Mouse (Mus musculus) midbrain, embryonic 13.5 days (tissue): ENCODE results near the gene Tnf. TPM values are rescaled to one million over a fixed set of nuclear protein-coding genes. Genes with fewer than 3 reads are reported as not detected.
A peak's percentile ranks its signal among the peaks of the same experiment; 100 is the strongest.

Experiments
- ATAC-seq: fragments of 200-750 bp; cut with Nextera tagmentation; 2 replicates; pipeline ENCODE4 v1.8.0; 2017; ENCODE audit warnings: mild to moderate bottlenecking, moderate TSS enrichment, moderate library complexity
- H3K27ac ChIP-seq: fragments of 300-500 bp; sonication (generic); 2 replicates; pipeline ENCODE4 v1.5.1; 2015; ENCODE audit warnings: inconsistent platforms, mild to moderate bottlenecking, moderate library complexity
- H3K27me3 ChIP-seq: fragments of 300-500 bp; sonication (generic); 2 replicates; pipeline ENCODE4 v1.6.1; 2015; ENCODE audit warnings: mild to moderate bottlenecking, inconsistent platforms
- H3K36me3 ChIP-seq: fragments of 300-500 bp; sonication (generic); 2 replicates; pipeline ENCODE4 v1.6.1; 2015; ENCODE audit warnings: mild to moderate bottlenecking, inconsistent platforms
- H3K4me1 ChIP-seq: fragments of 300-500 bp; sonication (generic); replicated peaks from 2 replicates; pipeline ENCODE4 v1.6.1; 2015; ENCODE audit warnings: inconsistent platforms
- H3K4me2 ChIP-seq: fragments of 300-500 bp; sonication (generic); replicated peaks from 2 replicates; pipeline ENCODE4 v1.6.1; 2015; ENCODE audit warnings: moderate library complexity, mild to moderate bottlenecking, inconsistent platforms
- H3K4me3 ChIP-seq: fragments of 300-500 bp; sonication (generic); replicated peaks from 2 replicates; pipeline ENCODE4 v1.5.1; 2015; ENCODE audit warnings: mild to moderate bottlenecking, inconsistent platforms
- H3K9ac ChIP-seq: fragments of 300-500 bp; sonication (generic); replicated peaks from 2 replicates; pipeline ENCODE4 v1.6.1; 2015; ENCODE audit warnings: mild to moderate bottlenecking, inconsistent platforms
- H3K9me3 ChIP-seq: fragments of 300-500 bp; sonication (generic); 2 replicates; pipeline ENCODE4 v1.6.1; 2016; ENCODE audit warnings: mild to moderate bottlenecking, inconsistent platforms
- WGBS: fragments of 180-500 bp; shearing (Covaris S2); methylation state at CpG from one replicate; pipeline ENCODE4 v1.1.7; 2015; 5-methylcytosine and 5-hydroxymethylcytosine counted together
- polyA plus RNA-seq: library from polyadenylated mRNA; unstranded; fragments of >200 nt; fragmentation: Nextera tagmentation; extraction: Ambion mirVana; gene quantifications from 2 replicates; pipeline ENCODE4 v1.2.1, GENCODE M21; 2015

Tnf gene
- polyA plus RNA-seq, result not detected in 2 replicates

DNA sequence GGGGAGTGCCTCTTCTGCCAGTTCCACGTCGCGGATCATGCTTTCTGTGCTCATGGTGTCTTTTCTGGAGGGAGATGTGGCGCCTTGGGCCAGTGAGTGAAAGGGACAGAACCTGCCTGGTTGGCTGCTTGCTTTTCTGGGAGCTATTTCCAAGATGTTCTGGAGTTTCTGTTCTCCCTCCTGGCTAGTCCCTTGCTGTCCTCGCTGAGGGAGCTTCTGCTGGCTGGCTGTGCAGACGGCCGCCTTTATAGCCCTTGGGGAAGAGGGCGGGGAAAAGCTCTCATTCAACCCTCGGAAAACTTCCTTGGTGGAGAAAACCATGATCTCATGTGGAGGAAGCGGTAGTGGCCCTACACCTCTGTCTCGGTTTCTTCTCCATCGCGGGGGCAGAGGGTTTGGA, at the start of gene Tnf:
Gene Tnf, minus strand, starts transcription at position 221 of the 400 bp plus-strand sequence.
- no peak within 1 kb of the TSS for H3K4me2 ChIP-seq
- no peak for ATAC-seq
- H3K27ac ChIP-seq, result no peak within 1 kb of the TSS
- no peaks in the 10 kb centered on the region for H3K36me3 ChIP-seq
- no peaks in the 10 kb centered on the region for H3K9me3 ChIP-seq
- no peak within 1 kb of the TSS for H3K4me3 ChIP-seq
- no peaks in the 10 kb centered on the region for H3K4me1 ChIP-seq
- 51% methylated on average over 13 of the region's 13 CpGs for WGBS
- no peak within 1 kb of the TSS for H3K9ac ChIP-seq
- peaks cover 46% of the 10 kb centered on the region for H3K27me3 ChIP-seq

DNA sequence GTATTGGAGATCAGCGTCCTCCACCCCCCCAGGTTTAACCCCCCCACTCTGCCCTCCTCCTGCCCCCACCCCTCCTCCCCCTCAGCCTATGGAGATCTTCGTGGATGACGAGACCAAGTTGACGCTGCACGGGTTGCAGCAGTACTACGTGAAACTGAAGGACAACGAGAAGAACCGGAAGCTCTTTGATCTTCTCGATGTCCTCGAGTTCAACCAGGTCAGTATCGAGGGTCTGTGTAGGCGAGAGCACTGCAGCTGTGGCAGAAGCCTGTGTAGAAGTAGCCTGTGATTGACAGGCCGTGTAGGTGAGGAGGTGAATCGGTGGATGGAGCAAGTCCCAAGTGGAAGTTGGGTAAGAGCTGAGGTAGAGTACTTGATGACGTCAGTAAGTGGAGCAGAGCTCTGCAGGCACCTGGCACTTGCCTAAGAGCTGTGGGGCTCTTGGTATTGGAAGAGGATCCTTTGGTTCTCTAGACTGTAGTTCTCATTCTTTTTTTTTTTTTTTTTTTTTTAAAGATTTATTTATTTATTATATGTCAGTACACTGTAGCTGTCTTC, 49.4 kb upstream of the Tnf start:
- no peaks in the 10 kb centered on the region for H3K27me3 ChIP-seq
- H3K36me3 ChIP-seq, result peaks cover 81% of the 10 kb centered on the region
- no peak overlapping the region for H3K4me3 ChIP-seq
- H3K4me2 ChIP-seq, result no peak overlapping the region
- no peak overlapping the region for H3K9ac ChIP-seq
- peaks cover 9% of the 10 kb centered on the region for H3K4me1 ChIP-seq
- no peak overlapping the region for H3K27ac ChIP-seq
- H3K9me3 ChIP-seq, result no peaks in the 10 kb centered on the region
- 87% methylated on average over 15 of the region's 15 CpGs for WGBS
- peak; percentile 11; the same call in 1 of the 2 replicates for ATAC-seq

DNA sequence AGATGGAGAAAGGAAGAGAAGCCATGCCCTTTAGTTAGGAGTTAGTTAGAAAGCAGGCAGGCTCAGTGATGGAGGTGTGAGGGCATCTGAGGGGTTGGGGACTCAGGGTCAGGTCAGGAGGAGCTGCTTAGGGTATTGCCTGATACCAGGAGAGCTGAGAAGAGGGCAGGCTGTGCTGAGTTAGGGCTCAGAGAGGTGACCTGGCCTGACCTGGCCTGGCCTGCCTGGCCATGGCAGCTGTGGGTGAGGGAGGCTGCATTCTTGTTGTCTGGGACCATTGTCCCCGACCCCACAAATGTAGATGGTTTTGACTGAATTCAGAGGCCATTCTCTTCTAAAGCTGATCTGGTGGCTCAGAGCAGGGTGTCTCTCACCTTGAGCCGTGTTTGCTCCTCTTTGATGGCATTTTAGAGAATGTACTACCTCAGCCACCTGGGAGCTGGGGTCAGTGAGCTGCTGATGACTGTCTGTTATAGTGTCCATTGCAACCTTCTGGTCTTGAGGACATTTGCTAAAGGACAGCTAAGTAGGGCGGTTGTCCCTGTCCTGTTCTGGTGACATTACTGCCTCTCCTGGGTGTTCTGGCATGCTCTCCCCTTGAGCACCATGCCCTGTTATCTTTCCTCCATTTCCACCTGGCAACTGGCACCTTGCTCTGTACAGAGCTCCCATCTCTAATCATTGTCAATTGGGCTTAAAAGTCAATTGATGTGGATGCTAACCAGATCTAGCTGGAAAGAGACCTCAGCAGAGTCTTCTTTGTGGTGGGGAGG, 48.7 kb upstream of the Tnf start:
- 93% methylated on average over 3 of the region's 3 CpGs for WGBS
- H3K36me3 ChIP-seq, result peaks cover 88% of the 10 kb centered on the region
- H3K4me3 ChIP-seq, result no peak overlapping the region
- no peak overlapping the region for H3K9ac ChIP-seq
- no peak overlapping the region for H3K4me2 ChIP-seq
- no peaks in the 10 kb centered on the region for H3K9me3 ChIP-seq
- H3K27ac ChIP-seq, result no peak overlapping the region
- peaks cover 16% of the 10 kb centered on the region for H3K4me1 ChIP-seq
- H3K27me3 ChIP-seq, result no peaks in the 10 kb centered on the region
- ATAC-seq, result no peak

DNA sequence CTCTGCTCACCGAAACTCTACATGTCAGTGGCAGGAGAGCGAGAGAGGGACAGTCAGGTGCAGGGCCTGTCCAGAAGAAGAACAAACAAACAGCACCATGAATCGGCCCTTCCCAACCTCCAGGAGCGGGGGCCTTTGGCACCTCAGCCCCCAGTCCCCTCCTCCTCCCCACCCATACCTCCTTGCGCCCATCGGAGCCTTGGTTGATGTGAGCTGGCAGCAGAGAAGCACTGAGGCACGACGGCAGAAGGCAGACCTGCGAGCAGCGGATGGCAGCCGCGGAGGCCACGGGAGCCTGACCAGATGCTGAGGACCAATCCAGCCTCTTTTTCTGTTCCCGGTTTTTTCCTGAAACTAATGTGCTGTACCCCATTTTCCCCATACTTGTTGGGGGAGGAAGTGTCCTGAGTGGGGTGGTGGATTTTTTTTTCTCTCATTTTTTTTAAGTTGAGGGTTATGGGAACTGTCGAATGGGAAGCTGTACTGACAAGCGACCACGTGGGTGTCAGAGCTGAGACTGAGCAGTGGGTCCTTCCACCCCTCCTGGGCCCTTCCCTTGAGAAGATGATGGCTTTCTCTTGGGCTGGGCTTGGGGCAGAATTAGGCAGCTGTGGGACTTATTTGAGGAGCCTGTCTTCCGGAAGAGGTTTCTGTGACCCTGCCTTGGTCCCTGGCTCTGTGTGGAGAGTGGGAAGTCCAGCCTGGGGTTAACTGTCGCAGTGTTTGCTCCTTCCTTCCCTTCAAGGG, 47.8 kb upstream of the Tnf start:
- ATAC-seq, result no peak
- Histone ChIP-seq H3K27ac (no peak overlapping the region), H3K9me3 (no peaks in the 10 kb centered on the region), H3K4me1 (peaks cover 25% of the 10 kb centered on the region), H3K36me3 (peaks cover 97% of the 10 kb centered on the region), H3K4me2 (no peak overlapping the region), H3K9ac (no peak overlapping the region), H3K4me3 (no peak overlapping the region), H3K27me3 (no peaks in the 10 kb centered on the region)
- WGBS, result 90% methylated on average over 19 of the region's 19 CpGs

DNA sequence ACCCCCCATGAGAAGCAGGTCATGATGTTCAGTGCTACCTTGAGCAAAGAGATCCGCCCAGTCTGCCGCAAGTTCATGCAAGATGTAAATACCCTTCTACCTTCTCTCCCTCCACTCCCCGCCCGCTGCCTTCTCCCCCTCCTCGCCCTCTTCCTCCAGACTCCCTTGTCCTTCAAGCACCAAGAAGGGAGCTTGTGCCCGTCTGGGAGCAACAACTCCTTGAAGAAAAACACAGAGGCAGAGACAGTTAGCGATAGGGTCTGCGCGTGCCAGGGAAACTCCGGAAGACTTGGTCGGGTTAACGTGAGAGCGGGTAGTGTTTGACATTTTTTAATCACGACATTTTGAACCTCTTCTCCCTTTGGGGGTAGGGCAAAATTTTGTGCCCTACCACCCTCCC, 47.2 kb upstream of the Tnf start:
- no peak overlapping the region for H3K27ac ChIP-seq
- peaks cover 98% of the 10 kb centered on the region for H3K36me3 ChIP-seq
- H3K4me1 ChIP-seq, result peaks cover 32% of the 10 kb centered on the region
- 89% methylated on average over 14 of the region's 14 CpGs for WGBS
- ATAC-seq, result no peak
- H3K9ac ChIP-seq, result no peak overlapping the region
- H3K27me3 ChIP-seq, result no peaks in the 10 kb centered on the region
- H3K4me2 ChIP-seq, result no peak overlapping the region
- no peak overlapping the region for H3K4me3 ChIP-seq
- H3K9me3 ChIP-seq, result no peaks in the 10 kb centered on the region

DNA sequence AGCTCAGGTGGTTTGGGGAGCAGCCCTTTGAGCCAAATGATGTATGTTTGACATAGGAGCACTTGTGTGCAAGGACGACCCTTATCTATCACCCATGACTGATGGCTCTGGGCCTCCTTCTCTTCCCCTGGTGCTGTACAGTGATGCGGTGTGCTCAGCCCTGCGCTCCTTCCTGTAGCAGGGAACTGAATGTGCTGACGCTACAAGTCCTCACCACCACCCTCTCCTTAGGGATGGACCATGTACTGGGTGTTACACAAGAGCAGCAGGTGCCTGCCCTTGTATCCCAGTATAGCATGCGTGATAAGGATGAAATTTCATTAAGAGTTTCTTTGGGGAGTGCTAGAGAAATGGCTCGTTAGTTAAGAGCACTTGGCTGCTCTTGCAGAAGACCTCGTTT, 45.3 kb upstream of the Tnf start:
- Histone ChIP-seq H3K4me2 (no peak overlapping the region), H3K36me3 (peaks cover 85% of the 10 kb centered on the region), H3K4me3 (no peak overlapping the region), H3K9me3 (no peaks in the 10 kb centered on the region), H3K27ac (no peak overlapping the region), H3K9ac (no peak overlapping the region), H3K27me3 (no peaks in the 10 kb centered on the region), H3K4me1 (peaks cover 41% of the 10 kb centered on the region)
- 90% methylated on average over 7 of the region's 7 CpGs for WGBS
- no peak for ATAC-seq

DNA sequence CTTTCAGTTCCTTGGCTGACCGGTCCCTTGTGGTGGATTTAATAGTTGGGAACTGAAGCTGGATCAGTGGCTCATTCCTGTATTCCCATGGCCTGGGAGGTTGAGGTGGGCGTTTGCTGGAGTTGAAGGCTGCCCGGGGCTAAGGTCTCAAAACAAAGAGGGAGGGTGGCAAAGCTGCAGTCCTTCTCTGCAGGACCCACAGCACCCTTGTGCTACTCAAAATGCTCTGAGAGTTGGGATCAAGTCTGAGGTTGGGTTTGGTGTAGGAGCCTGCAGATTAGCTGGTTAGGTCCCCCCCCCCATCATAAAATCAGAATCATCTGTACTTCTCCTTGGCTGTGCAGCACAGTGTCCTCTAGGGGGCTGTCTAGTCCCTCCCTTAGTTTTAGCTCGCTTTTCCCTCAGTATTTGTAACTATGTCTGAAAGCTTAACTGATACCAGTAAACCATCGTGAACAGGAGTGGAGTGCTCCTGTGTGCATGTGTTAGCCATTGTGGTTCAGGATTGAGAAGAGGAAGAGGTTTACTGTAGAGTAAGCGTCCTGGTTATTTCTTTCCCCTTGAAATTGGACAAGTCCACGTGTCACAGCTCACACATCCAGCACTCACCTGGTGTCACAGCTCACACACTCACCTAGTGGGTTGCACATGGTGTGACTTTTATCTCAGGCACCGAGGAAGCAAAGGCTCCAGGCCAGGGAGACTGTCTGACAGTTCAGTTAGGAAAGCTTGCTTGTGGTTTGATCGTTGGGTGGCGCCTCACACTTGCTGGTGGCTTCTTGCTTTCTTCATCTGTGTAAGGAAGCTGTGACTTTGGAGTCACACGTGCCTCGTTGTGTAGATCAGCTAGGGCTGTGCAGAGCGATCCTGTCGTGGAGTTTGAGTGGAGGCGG, 44.2 kb upstream of the Tnf start:
- WGBS, result 80% methylated on average over 15 of the region's 15 CpGs
- Histone ChIP-seq H3K4me2 (peak overlapping the region; percentile 87), H3K4me3 (peak overlapping the region; percentile 96; the same call in 1 of the 2 replicates), H3K27ac (no peak overlapping the region), H3K9me3 (no peaks in the 10 kb centered on the region), H3K9ac (peak overlapping the region; percentile 100; the same call in 1 of the 2 replicates), H3K27me3 (no peaks in the 10 kb centered on the region), H3K4me1 (peaks cover 41% of the 10 kb centered on the region), H3K36me3 (peaks cover 76% of the 10 kb centered on the region)
- ATAC-seq, result no peak

DNA sequence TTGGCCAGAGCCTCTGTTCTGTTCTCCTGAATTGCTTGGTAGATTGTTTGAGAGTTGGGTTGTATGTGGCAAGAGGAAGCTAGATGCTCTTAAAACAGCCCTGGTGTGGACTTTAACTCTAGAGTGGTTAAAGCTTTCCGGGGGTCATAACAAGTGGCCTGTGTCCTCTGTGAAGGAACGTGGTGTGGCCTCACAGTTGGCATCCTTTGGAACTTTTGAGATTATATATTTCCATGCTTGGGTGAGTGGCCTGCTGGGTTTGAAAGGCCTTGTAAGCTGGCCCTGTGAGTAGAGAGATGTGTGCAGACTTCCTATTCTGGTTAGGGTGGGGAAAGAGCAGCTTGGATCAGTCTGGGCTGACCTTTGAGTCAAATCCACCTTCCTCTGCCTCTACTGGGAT, 43.2 kb upstream of the Tnf start:
- Histone ChIP-seq H3K9ac (peak overlapping the region; percentile 100), H3K36me3 (peaks cover 66% of the 10 kb centered on the region), H3K4me3 (peak overlapping the region; percentile 96), H3K9me3 (no peaks in the 10 kb centered on the region), H3K27ac (no peak overlapping the region), H3K27me3 (no peaks in the 10 kb centered on the region), H3K4me1 (peaks cover 50% of the 10 kb centered on the region), H3K4me2 (peak overlapping the region; percentile 87)
- no peak for ATAC-seq
- WGBS, result 71% methylated on average over 2 of the region's 2 CpGs

DNA sequence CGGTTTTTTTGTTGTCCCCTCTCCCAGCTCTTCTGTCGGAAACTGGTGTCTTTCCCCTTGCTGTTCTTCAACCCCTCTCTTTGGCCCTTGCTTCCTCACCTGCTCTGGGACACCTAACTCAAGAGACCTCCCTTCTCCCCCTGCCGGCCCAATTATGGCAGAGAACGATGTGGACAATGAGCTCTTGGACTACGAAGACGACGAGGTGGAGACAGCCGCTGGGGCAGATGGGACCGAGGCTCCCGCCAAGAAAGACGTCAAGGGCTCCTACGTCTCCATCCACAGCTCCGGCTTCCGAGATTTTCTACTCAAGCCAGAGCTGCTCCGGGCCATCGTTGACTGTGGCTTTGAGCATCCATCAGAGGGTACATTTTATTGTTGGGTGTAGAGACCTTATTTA, 41.3 kb upstream of the Tnf start:
- Histone ChIP-seq H3K9me3 (no peaks in the 10 kb centered on the region), H3K4me2 (peak overlapping the region; percentile 87), H3K9ac (peak overlapping the region; percentile 100), H3K4me1 (peaks cover 50% of the 10 kb centered on the region), H3K4me3 (peak overlapping the region; percentile 96), H3K36me3 (peaks cover 47% of the 10 kb centered on the region), H3K27ac (peak overlapping the region; percentile 99), H3K27me3 (no peaks in the 10 kb centered on the region)
- no peak for ATAC-seq
- 2% methylated on average over 16 of the region's 16 CpGs for WGBS

DNA sequence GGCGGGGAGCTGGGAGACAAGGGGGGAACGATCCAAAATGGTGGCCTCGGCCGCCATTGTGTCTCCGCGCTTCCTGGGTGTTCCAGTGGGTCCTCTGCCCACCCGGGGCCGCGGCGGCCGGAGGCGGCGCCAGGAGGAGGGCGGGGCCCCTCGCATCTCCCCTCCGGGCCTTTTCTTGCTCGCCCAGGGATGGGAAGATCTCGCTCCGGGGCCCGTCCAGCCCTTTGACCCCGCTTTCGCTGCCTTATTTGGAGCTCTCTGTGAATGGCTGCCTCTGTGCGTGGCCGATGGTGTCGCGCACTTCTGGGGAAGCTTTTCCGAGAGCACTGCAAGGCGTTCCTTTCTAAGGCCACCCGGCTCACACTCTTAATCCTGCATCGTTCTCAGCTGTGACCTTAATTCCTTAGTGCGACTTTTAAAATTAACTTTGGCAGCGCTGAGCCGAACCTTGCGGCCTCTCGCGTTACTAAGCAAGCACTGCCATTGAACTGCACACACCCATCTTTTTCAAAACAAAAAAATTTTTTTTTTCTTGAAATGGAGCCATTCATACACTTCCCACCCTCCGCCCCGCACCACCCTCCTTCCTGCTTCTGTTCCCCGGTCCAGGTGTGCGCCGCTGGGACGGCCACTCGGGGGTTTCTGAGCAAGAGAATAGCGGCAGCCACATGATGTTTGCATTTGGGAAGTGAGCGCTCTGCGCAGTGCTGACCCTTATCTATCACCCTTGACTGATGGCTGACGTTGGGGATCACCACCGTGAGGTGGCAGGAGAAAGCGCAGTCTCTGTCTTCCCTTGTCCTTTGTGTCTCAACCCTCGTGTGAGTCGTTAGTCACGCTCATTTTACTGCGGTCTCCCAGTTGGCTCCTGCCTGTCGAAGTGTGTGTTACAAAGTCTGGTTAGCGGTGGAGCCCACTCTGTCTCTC, 40.5 kb upstream of the Tnf start:
- Histone ChIP-seq H3K4me3 (peak overlapping the region; percentile 96), H3K27ac (peak overlapping the region; percentile 99), H3K27me3 (no peaks in the 10 kb centered on the region), H3K4me1 (peaks cover 52% of the 10 kb centered on the region), H3K36me3 (peaks cover 39% of the 10 kb centered on the region), H3K9me3 (no peaks in the 10 kb centered on the region), H3K4me2 (peak overlapping the region; percentile 87), H3K9ac (peak overlapping the region; percentile 100)
- under 1% methylated on average over 55 of the region's 55 CpGs for WGBS
- peak; percentile 34 for ATAC-seq
